Mouse (Mus musculus) gastrocnemius, postnatal 25 days (tissue): Measurements from ENCODE around the gene Rnf214. TPM values are rescaled to one million over a fixed set of nuclear protein-coding genes. Genes with fewer than 3 reads are reported as not detected.
A peak's percentile ranks its signal among the peaks of the same experiment; 100 is the strongest.

ENCODE experiments used
- DNase-seq: peaks from one replicate; pipeline ENCODE4 v3.0.0; 2022
- total RNA-seq, 2 experiments: library from RNA; stranded (reverse); gene quantifications; 1 replicate in 1 of 2; 2 replicates in 1 of 2; pipeline ENCODE4 v1.2.3; 2021

Rnf214 gene
- total RNA-seq, 2 experiments from 2014 or later, result 20.6 to 22.7 TPM

DNA sequence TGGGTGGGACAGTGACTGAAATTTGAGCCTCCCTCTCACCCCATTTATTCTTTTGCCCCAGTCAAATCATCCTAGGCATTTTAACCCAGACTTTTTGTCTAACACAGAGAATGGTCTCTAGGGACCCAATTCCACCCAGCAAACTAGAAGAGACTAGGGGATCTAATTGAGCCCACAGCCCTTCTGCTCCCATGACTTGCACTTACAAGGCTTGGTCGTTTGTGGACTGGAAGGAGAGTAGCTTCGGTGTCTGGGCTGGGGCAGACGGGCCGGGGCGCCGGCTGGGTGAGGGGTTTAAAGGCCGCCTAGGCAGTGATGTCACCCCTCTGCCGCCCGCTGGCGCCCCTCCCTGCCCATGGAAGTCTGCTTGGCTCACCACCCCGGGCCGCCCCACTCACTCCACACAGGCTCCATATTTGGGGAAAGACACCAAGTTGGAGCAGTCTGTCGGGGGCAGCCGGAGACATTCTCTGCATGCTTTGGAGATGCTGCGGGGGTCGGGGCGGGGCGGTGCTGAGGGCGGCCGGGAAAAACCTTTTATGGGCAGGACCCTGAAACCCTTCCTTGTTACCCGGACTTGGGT is 29.0 kb upstream of the Rnf214 start, which contains the start of gene Tagln:
Tagln (minus strand) TSS at position 431 of the 583 bp plus-strand sequence.
- no peak for DNase-seq

- no peak for DNase-seq
These were observed 26.1 kb upstream of the Rnf214 start for GRCm38 (mm10) chr9:45932571-45933415.

- no peak for DNase-seq
These were observed 25.2 kb upstream of the Rnf214 start for GRCm38 (mm10) chr9:45931958-45932357.

- no peak for DNase-seq
These were observed 22.6 kb upstream of the Rnf214 start for GRCm38 (mm10) chr9:45929285-45929684.

GRCm38 (mm10) chr9:45919895-45920294 is 13.2 kb upstream of the Rnf214 start:
- peak; percentile 6 for DNase-seq

DNA sequence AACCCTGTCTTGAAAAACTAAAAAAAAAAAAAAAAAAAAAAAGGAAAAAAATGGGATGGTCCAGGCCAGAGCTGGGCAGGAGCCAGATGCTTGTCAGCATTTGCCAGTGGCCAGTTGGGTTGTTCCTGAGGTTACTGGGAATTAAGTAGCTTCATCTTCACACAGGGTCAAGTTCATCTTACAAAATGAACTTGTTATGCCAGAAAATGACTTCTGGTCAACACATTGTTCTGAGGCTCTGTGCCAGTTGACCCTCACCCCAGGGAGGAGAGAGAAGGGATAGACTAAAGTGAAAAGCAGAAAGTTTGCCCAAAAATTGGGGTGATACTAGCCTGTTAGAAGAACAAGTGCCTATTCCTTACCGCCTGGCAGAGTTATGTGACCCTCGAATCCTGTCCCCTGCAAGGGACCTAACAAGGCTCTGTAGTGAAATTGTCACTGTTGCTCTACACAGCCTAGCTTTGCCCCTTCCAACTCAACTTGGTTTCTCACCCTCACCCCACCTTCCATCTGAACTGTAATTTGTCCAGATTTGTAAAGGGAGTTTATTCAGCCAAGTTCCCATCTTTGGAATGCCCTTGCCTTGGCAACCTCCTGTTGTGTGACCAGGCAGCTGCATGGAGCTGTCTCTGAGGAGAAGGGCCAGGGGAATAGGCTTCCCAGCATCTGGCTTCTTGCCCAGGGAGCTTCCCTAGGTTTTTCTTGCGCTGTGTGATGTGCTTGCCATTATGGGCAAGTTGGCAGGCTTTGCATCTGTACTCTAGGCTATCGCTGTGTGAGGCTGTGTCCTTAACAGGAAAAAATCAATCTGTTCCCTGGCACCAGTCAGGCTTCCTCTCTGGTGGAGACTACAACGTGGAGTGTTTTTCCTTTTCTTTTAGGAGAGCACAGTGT is 10.6 kb upstream of the Rnf214 start:
- DNase-seq, result peak; percentile 79

DNA sequence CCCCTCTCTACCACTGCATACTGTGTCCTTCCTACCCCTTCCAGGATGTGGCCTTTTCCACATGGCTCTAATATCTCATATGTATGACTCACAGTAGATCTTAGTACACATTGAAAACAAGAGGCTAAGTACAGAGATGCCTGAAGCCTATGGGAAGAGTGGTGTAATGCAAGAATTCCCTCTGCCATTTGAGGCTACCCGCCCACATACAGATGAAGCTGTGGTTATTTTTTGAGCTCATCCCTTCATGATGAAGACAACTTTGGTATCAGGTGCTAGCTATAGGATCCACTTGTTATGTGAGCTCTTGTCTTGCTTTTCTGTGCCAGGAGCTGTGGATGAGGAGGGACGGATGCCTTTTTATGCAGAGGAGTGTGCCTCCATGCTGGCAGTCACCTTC is 8.9 kb upstream of the Rnf214 start:
- DNase-seq, result no peak

- DNase-seq, result peak; percentile 27
These were observed 5.0 kb upstream of the Rnf214 start for GRCm38 (mm10) chr9:45911673-45912072.

- no peak for DNase-seq
These were observed 4.3 kb upstream of the Rnf214 start for GRCm38 (mm10) chr9:45910995-45911394.

DNA sequence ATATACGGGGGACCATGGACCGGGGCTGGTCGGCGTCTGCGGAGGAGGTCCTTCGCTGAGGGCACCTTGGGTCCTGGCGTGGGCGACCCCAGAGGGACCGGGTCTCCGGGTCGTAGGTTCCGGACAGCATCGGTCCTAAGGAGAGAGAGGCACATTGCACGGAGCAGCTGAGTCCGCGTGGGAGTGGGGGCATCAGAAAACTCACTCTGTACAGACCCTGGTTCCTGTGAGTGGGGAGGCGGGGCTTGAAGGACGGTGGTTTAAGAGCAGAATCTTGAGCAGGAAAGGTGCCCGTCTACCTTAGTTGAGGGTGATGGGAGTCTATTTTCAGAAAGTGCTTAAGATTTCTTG is 342 bp upstream of the Rnf214 start:
- DNase-seq, result no peak

DNA sequence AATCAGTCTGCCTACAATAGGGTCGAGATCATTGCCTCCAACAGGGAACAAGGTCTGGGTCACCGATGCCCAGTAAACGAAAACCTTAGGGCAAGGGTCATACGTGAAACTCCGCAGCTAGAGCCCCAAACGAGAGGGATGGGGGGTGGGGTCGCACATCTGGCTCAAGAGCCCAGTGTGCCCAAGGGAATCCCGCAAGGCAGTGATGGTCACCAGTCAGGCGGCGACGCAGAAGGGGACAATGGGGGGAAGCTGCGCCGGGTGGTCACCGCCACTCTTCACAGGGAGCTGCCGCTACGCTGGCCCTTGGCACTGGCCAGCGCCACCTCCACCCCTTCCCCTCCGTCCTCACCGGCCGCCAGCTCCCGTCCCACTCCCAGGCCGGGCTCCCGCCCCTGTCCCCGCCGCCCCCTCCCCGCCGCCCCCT is 887 bp downstream of the Rnf214 start:
- no peak for DNase-seq

GRCm38 (mm10) chr9:45905196-45905595 is 1.5 kb downstream of the Rnf214 start:
- DNase-seq, result no peak

GRCm38 (mm10) chr9:45893681-45894080 is 13.0 kb downstream of the Rnf214 start:
- DNase-seq, result no peak

- no peak for DNase-seq
These were observed 28.8 kb downstream of the Rnf214 start for GRCm38 (mm10) chr9:45877928-45878327.

DNA sequence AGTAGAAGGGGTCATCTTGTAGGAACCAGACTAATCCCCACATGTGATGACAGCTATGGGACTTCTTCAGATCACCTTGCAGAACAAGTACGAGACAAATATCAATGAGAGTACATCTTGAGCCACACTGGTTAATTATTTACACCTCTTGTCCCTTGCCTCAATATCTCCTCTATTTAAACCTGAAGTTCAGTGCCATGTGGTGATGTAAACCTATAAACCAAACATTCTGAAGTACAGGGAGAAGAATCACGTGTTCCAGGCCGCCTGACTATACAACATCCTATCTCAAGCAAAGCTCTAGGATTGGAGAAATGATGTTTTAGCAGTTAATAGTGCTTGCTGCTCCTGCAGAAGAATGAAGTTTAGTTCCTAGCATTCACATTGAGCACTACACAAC is 36.4 kb downstream of the Rnf214 start:
- DNase-seq, result no peak

GRCm38 (mm10) chr9:45869181-45869580 is 37.5 kb downstream of the Rnf214 start:
- DNase-seq, result no peak

DNA sequence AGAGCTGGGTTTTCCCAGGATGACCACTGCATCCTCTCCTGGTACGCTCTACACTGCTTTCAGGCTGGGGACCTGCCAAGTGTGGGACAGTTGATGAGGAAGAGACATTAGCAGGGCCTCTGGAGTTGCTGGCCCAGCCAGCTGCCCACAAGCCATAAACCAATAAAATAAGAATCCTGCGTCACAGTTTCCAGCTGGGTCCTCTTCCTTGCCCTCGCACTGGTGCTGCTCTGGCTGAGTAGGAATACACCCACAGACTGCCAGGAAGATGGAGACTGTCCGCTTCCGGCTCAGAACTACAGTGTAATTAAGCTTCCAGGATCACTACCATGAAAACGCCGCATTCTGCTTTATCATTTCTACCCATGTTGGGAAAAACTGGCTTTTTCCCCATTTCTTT is 44.9 kb downstream of the Rnf214 start:
- no peak for DNase-seq

GRCm38 (mm10) chr9:45859364-45859763 is 47.3 kb downstream of the Rnf214 start:
- DNase-seq, result no peak

- no peak for DNase-seq
These were observed 52.6 kb downstream of the Rnf214 start for GRCm38 (mm10) chr9:45854136-45854535.

- DNase-seq, result no peak
These were observed 53.0 kb downstream of the Rnf214 start for GRCm38 (mm10) chr9:45853695-45854094.

- DNase-seq, result no peak
These were observed 54.9 kb downstream of the Rnf214 start for GRCm38 (mm10) chr9:45851776-45852175.

DNA sequence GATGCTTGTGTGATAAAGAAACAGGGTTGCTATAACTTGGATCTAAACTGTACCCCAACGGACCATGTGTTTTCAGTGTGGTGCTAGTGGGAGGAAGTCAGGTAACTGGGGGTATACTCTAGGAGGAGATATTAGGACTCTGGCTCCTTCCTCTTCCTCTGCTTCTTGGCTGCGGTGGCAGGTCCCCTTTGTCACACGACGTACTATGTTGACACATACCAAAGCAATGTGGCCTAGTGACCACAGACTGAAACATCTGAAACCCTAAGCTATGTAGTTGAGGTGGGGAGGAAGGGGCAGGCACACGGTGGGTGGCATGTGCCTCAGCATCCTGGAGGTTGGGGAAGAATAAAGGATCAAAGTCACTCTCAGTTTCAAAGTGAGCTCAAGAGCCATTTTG is 55.4 kb downstream of the Rnf214 start:
- DNase-seq, result no peak
